Mouse (Mus musculus): ENCODE measurements around the gene Nrip1. TPM values are rescaled to one million over a fixed set of nuclear protein-coding genes. Genes with fewer than 3 reads are reported as not detected.

The Nrip1 gene
- polyA plus RNA-seq, 1 experiment from 2014 or later = 38.5 TPM

GRCm38 (mm10) chr16:76316940-76317822, 56.4 kb downstream of the Nrip1 start:
- Histone ChIP-seq H3K27me3 (ENCODE audit: poor library complexity, severe bottlenecking) (peaks cover 6% of the 10 kb centered on the region; the same call in 1 of the 2 replicates), H3K4me3 (no peak overlapping the region), H3K36me3 (replicated peaks) (no peaks in the 10 kb centered on the region), H3K9me3 (no peaks in the 10 kb centered on the region), H3K27ac (no peak overlapping the region), H3K4me1 (peaks cover 61% of the 10 kb centered on the region)
- WGBS = 92% methylated on average over 22 of the region's 22 CpGs
- DNase-seq (ENCODE audit: extremely low spot score, low spot score) = no peak

GRCm38 (mm10) chr16:76315642-76316041, 58.0 kb downstream of the Nrip1 start:
- no peak for DNase-seq (ENCODE audit: extremely low spot score, low spot score)
- 90% methylated on average over 3 of the region's 3 CpGs for WGBS
- Histone ChIP-seq H3K4me3 (no peak overlapping the region), H3K36me3 (replicated peaks) (no peaks in the 10 kb centered on the region), H3K4me1 (peaks cover 45% of the 10 kb centered on the region), H3K9me3 (no peaks in the 10 kb centered on the region), H3K27me3 (ENCODE audit: poor library complexity, severe bottlenecking) (peaks cover 6% of the 10 kb centered on the region; the same call in 1 of the 2 replicates), H3K27ac (no peak overlapping the region)

- no peak for DNase-seq (ENCODE audit: extremely low spot score, low spot score)
- Histone ChIP-seq H3K4me1 (peaks cover 32% of the 10 kb centered on the region), H3K4me3 (no peak overlapping the region), H3K9me3 (no peaks in the 10 kb centered on the region), H3K36me3 (replicated peaks) (peaks cover 4% of the 10 kb centered on the region), H3K27ac (no peak overlapping the region), H3K27me3 (ENCODE audit: poor library complexity, severe bottlenecking) (peaks cover 6% of the 10 kb centered on the region; the same call in 1 of the 2 replicates)
- WGBS = 91% methylated on average over 12 of the region's 12 CpGs
Observed at GRCm38 (mm10) chr16:76314013-76314950, 59.3 kb downstream of the Nrip1 start.

GRCm38 (mm10) chr16:76312887-76313420, 60.7 kb downstream of the Nrip1 start:
- H3K27me3 ChIP-seq (ENCODE audit: poor library complexity, severe bottlenecking) = peaks cover 6% of the 10 kb centered on the region; the same call in 1 of the 2 replicates
- H3K36me3 ChIP-seq (replicated peaks) = peaks cover 11% of the 10 kb centered on the region
- H3K27ac ChIP-seq = no peak overlapping the region
- WGBS = 77% methylated on average over 1 of the region's 1 CpGs
- H3K4me3 ChIP-seq = no peak overlapping the region
- H3K4me1 ChIP-seq = peaks cover 18% of the 10 kb centered on the region
- H3K9me3 ChIP-seq = no peaks in the 10 kb centered on the region
- no peak for DNase-seq (ENCODE audit: extremely low spot score, low spot score)

GRCm38 (mm10) chr16:76310791-76311190, 62.8 kb downstream of the Nrip1 start:
- H3K27ac ChIP-seq = no peak overlapping the region
- whole genome bisulfite sequencing = 86% methylated on average over 2 of the region's 2 CpGs
- no peak overlapping the region for H3K4me3 ChIP-seq
- DNase-seq (ENCODE audit: extremely low spot score, low spot score) = no peak
- H3K4me1 ChIP-seq = peaks cover 10% of the 10 kb centered on the region
- H3K27me3 ChIP-seq (ENCODE audit: poor library complexity, severe bottlenecking) = no peaks in the 10 kb centered on the region
- H3K36me3 ChIP-seq (replicated peaks) = peaks cover 16% of the 10 kb centered on the region
- no peaks in the 10 kb centered on the region for H3K9me3 ChIP-seq

- WGBS = 92% methylated on average over 8 of the region's 8 CpGs
- peaks cover 16% of the 10 kb centered on the region for H3K36me3 ChIP-seq (replicated peaks)
- H3K4me1 ChIP-seq = peaks cover 10% of the 10 kb centered on the region
- no peaks in the 10 kb centered on the region for H3K9me3 ChIP-seq
- H3K27me3 ChIP-seq (ENCODE audit: poor library complexity, severe bottlenecking) = no peaks in the 10 kb centered on the region
- DNase-seq (ENCODE audit: extremely low spot score, low spot score) = no peak
- H3K4me3 ChIP-seq = no peak overlapping the region
- no peak overlapping the region for H3K27ac ChIP-seq
Observed at GRCm38 (mm10) chr16:76310286-76310685, 63.3 kb downstream of the Nrip1 start.

GRCm38 (mm10) chr16:76309280-76309679, 64.3 kb downstream of the Nrip1 start:
- Histone ChIP-seq H3K9me3 (no peaks in the 10 kb centered on the region), H3K27me3 (ENCODE audit: poor library complexity, severe bottlenecking) (no peaks in the 10 kb centered on the region), H3K27ac (no peak overlapping the region), H3K4me3 (no peak overlapping the region), H3K36me3 (replicated peaks) (peaks cover 18% of the 10 kb centered on the region), H3K4me1 (peaks cover 8% of the 10 kb centered on the region)
- DNase-seq (ENCODE audit: extremely low spot score, low spot score) = no peak
- 89% methylated on average over 7 of the region's 7 CpGs for WGBS

- H3K9me3 ChIP-seq = no peaks in the 10 kb centered on the region
- H3K4me1 ChIP-seq = no peaks in the 10 kb centered on the region; the same call in 1 of the 2 replicates
- 82% methylated on average over 3 of the region's 3 CpGs for WGBS
- peaks cover 19% of the 10 kb centered on the region for H3K36me3 ChIP-seq (replicated peaks)
- H3K4me3 ChIP-seq = no peak overlapping the region
- DNase-seq (ENCODE audit: extremely low spot score, low spot score) = no peak
- H3K27me3 ChIP-seq (ENCODE audit: poor library complexity, severe bottlenecking) = no peaks in the 10 kb centered on the region
- H3K27ac ChIP-seq = no peak overlapping the region
Observed at GRCm38 (mm10) chr16:76307039-76307438, 66.6 kb downstream of the Nrip1 start.

- Histone ChIP-seq H3K9me3 (no peaks in the 10 kb centered on the region), H3K36me3 (replicated peaks) (peaks cover 19% of the 10 kb centered on the region), H3K27ac (no peak overlapping the region), H3K4me1 (peaks cover 6% of the 10 kb centered on the region), H3K27me3 (ENCODE audit: poor library complexity, severe bottlenecking) (no peaks in the 10 kb centered on the region), H3K4me3 (no peak overlapping the region)
- no peak for DNase-seq (ENCODE audit: extremely low spot score, low spot score)
- WGBS = 93% methylated on average over 4 of the region's 4 CpGs
Observed at GRCm38 (mm10) chr16:76306446-76306845, 67.2 kb downstream of the Nrip1 start.

GRCm38 (mm10) chr16:76303436-76303835, 70.2 kb downstream of the Nrip1 start:
- WGBS = 93% methylated on average over 6 of the region's 6 CpGs
- Histone ChIP-seq H3K27me3 (ENCODE audit: poor library complexity, severe bottlenecking) (no peaks in the 10 kb centered on the region), H3K27ac (no peak overlapping the region), H3K4me3 (no peak overlapping the region), H3K9me3 (no peaks in the 10 kb centered on the region), H3K36me3 (replicated peaks) (peaks cover 8% of the 10 kb centered on the region; the same call in 1 of the 2 replicates), H3K4me1 (peaks cover 14% of the 10 kb centered on the region)
- DNase-seq (ENCODE audit: extremely low spot score, low spot score) = no peak

- peaks cover 6% of the 10 kb centered on the region; the same call in 1 of the 2 replicates for H3K36me3 ChIP-seq (replicated peaks)
- no peaks in the 10 kb centered on the region for H3K9me3 ChIP-seq
- WGBS = 68% methylated on average over 7 of the region's 7 CpGs
- H3K27ac ChIP-seq = no peak overlapping the region
- no peaks in the 10 kb centered on the region for H3K27me3 ChIP-seq (ENCODE audit: poor library complexity, severe bottlenecking)
- DNase-seq (ENCODE audit: extremely low spot score, low spot score) = peak; percentile 12
- no peak overlapping the region for H3K4me3 ChIP-seq
- peaks cover 18% of the 10 kb centered on the region for H3K4me1 ChIP-seq
Observed at GRCm38 (mm10) chr16:76301728-76302050, 71.9 kb downstream of the Nrip1 start.

GRCm38 (mm10) chr16:76301037-76301727, 72.4 kb downstream of the Nrip1 start:
- peak; percentile 5 for DNase-seq (ENCODE audit: extremely low spot score, low spot score)
- no peak overlapping the region for H3K4me3 ChIP-seq
- WGBS = 77% methylated on average over 8 of the region's 8 CpGs
- no peaks in the 10 kb centered on the region for H3K9me3 ChIP-seq
- H3K27ac ChIP-seq = no peak overlapping the region
- peaks cover 5% of the 10 kb centered on the region for H3K36me3 ChIP-seq (replicated peaks)
- peaks cover 18% of the 10 kb centered on the region for H3K4me1 ChIP-seq
- H3K27me3 ChIP-seq (ENCODE audit: poor library complexity, severe bottlenecking) = no peaks in the 10 kb centered on the region

Data from forebrain, embryonic 10.5 days (tissue).